Mouse (Mus musculus) right cerebral cortex, postnatal 14 days (tissue): ENCODE measurements around the gene Mfrp.
A peak's percentile ranks its signal among the peaks of the same experiment; 100 is the strongest.

Source experiments
- DNase-seq: peaks from one replicate; pipeline ENCODE4 v3.0.0; 2022

Gene Mfrp

GRCm38 (mm10) chr9:44078955-44079756 is 22.4 kb upstream of the Mfrp start:
- no peak for DNase-seq

GRCm38 (mm10) chr9:44079997-44080780 is 21.3 kb upstream of the Mfrp start:
- DNase-seq = no peak

GRCm38 (mm10) chr9:44080953-44081352 is 20.6 kb upstream of the Mfrp start:
- DNase-seq = no peak

GRCm38 (mm10) chr9:44081581-44081980 is 19.9 kb upstream of the Mfrp start:
- DNase-seq = no peak

GRCm38 (mm10) chr9:44082266-44082665 is 19.3 kb upstream of the Mfrp start:
- DNase-seq = no peak

- DNase-seq = no peak
Observed at GRCm38 (mm10) chr9:44083392-44084121, 18.0 kb upstream of the Mfrp start.

GRCm38 (mm10) chr9:44084236-44084635 is 17.3 kb upstream of the Mfrp start:
- DNase-seq = no peak

- DNase-seq = peak; percentile 91
Observed at GRCm38 (mm10) chr9:44084659-44085229, 16.8 kb upstream of the Mfrp start.

GRCm38 (mm10) chr9:44085276-44085675 is 16.3 kb upstream of the Mfrp start:
- no peak for DNase-seq

- no peak for DNase-seq
Observed at GRCm38 (mm10) chr9:44085741-44086665, 15.5 kb upstream of the Mfrp start.

GRCm38 (mm10) chr9:44086960-44087359 is 14.6 kb upstream of the Mfrp start:
- DNase-seq = no peak

GRCm38 (mm10) chr9:44087761-44088455 is 13.6 kb upstream of the Mfrp start:
- peak; percentile 63 for DNase-seq

GRCm38 (mm10) chr9:44088877-44089608 is 12.5 kb upstream of the Mfrp start:
- DNase-seq = no peak

GRCm38 (mm10) chr9:44093612-44094503 is 7.7 kb upstream of the Mfrp start:
- peak; percentile 87 for DNase-seq

- no peak for DNase-seq
Observed at GRCm38 (mm10) chr9:44094737-44095136, 6.8 kb upstream of the Mfrp start.

- DNase-seq = no peak
Observed at GRCm38 (mm10) chr9:44095781-44096180, 5.7 kb upstream of the Mfrp start.

GRCm38 (mm10) chr9:44096536-44096935 is 5.0 kb upstream of the Mfrp start:
- no peak for DNase-seq

- no peak for DNase-seq
Observed at GRCm38 (mm10) chr9:44104881-44105280, 3.4 kb downstream of the Mfrp start.

- no peak for DNase-seq
Observed at GRCm38 (mm10) chr9:44105781-44106180, 4.3 kb downstream of the Mfrp start.
